Mouse (Mus musculus): ENCODE measurements at regions not wholly inside any gene's neighbourhood (a gene's known extent, or its start where the extent isn't known, plus 50 kb on each side); places are given as distances from the start of the nearest gene placed in this dataset.
"Not testable (repeated sequence)": the region's sequence is repeated elsewhere in the genome, so short reads cannot be mapped to it uniquely, and the experiment has no call there.

DNA sequence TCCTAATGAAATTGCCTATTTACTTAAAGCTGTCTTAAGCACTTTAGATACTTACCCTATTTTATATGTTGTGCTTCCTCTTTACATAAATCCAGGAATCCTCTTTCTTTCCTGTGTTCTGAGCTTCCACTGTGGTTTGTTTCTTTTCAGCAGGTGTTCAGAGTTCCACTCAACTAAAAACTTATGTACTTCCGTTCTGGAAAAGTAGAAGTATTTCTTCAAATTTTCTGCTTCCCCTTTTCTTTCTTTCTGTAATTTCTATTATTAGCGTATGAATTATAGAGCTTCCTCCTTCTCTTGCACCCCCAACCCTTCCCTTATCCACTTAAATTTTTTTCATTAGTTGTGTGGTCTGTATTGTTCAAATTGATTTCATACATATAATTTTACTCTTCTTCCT lies 165.8 kb upstream of the Nudt12 start:
- DNase-seq (ENCODE audit: low spot score): no peak

DNA sequence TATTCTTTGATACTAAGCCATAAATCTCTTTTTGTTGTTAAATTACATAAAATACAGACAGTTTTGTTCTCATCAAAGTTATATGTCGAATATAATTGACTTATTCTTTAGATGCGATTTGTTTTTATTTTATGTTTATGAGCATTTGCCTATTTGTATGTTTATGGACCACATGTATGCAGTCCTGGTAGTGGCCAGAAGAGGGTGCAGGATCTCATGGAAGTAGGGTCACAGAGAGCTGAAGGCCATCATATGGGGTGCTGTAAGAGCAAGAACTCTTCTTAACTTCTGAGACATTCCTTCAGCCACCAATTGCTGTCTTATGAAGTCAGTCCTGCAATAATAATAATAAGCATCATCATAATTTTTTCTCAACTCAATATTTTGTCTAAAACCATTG lies 143.2 kb upstream of the Nudt12 start:
- DNase-seq (ENCODE audit: low spot score): no peak

DNA sequence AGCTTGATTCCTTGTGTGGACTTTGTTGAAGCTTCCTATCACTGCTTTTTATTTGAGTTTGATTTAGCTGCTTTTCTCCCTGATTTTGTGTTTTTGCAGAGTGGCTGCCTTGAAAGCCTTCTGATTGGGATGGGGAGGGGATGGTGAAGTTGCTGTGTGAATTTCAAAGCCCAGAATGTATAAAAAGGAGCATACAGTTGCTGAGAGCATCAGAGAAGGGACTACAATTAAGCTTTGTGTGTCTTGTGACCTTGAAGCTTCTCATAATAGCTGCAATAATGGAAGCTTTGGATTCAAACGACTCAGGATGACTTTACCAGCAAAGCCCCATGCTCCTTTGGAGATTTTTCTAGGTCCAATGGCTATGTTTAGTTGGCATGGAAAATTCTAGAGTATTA lies 130.6 kb upstream of the Nudt12 start:
- DNase-seq (ENCODE audit: low spot score): no peak

DNA sequence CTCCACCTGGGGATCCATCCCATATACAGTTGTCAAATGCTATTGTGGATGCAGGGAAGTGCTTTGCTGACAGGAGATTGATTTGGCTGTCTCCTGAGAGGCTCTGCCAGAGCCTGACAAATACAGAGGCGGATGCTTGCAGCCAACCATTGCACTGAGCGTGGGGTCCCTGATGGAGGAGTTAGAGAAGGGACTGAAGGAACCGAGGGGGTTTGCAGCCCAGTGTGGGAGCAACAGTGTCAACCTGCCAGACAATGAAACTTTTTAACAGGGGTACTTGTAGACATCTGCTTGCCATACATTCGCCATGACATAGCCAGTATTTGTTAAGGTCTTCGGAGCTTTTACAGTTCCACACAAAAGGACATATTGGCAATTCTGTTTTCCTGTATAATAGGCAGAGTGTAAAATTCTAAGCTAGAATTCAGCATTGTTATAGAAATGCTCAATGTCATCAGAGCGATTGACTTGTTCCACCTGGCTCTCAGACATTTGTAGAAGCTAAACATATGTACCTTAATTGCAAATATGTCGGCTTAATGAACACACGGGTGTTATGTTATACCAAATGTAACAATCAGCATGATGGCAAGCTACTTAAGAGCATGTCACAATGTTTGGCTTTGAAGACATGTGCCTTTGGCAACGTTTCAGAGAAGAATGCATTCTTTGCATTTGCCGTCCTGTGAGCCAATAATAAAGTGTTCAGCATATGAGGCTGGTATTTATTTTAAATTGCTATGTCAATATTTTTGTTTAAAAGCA lies 130.0 kb upstream of the Nudt12 start:
- DNase-seq (ENCODE audit: low spot score): no peak

DNA sequence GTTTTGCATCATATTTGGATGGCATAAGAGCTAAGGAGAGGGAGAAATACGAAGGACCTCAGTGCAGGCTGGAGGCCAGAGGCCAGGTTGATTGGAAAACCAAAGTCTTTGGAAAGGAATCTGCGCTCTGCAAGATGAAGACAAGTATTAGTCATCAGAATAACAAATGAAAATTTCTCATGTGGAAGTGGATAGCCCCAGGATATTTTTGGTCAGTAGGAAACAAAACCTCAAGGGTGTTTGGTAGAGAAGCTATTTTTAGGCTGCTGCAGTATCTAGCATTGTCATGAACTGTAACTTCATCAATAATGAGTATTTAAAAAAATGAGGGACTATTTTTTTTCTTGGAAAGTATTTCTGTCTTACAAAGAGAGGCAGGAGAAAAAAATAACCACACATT lies 125.6 kb upstream of the Nudt12 start:
- DNase-seq (ENCODE audit: low spot score): no peak

DNA sequence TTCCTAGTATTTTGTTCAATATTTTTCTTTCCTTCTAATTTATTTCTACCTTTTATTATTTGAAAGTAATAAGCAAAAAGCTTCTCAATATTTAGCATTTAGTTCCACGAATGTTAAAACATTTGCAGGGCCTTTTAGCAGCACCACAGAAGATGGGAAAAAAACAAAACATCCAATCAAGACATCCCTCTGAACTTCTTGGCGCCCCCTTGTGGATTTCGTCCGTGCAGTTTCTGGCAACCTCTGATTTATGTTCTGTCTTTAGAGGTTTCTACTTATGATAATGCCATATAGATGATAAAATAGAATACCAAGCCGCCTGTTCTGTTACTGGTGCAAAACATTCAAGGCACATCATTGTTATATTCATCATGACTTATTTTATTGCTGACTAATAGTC lies 86.2 kb upstream of the Nudt12 start:
- peak; percentile 78 for DNase-seq (ENCODE audit: low spot score)

DNA sequence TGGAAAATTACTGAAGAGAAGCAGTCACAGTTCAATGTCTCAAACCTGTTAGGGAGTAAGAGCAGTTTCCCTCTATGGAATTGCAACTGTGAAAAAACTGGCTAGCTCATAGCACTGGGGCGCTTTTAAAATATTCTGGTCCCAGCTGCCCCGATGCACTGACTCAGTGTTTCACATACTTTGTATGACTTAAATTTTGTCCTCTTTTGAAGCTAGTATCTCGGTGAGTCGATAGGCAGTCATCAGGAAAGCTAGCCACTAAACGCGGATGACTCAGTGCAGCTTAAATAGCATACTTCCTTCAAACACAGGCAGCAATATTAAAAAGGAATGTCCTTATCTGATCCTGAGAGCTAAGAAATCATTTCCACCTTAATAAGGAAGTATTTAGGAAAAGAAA lies 63.7 kb upstream of the Nudt12 start:
- not testable (repeated sequence) for DNase-seq (ENCODE audit: low spot score)

DNA sequence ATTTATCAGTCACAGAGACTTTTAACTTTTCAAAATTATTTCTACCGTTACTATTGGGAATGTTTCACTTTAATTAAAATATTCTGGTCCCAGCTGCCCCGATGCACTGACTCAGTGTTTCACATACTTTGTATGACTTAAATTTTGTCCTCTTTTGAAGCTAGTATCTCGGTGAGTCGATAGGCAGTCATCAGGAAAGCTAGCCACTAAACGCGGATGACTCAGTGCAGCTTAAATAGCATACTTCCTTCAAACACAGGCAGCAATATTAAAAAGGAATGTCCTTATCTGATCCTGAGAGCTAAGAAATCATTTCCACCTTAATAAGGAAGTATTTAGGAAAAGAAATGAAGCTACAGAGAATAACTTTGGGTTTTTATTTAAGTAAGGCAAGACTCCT lies 63.2 kb upstream of the Nudt12 start:
- not testable (repeated sequence) for DNase-seq (ENCODE audit: low spot score)

All from adipocyte (in vitro differentiated cells).